Mouse (Mus musculus): ENCODE results near the gene Heatr5b. TPM values are rescaled to one million over a fixed set of nuclear protein-coding genes. Genes with fewer than 3 reads are reported as not detected.

Gene Heatr5b
- polyA plus RNA-seq, 1 experiment from 2014 or later: 11.5 TPM

Other genes with a start within 250 kb of the Heatr5b start
- gene Strn, start 98.2 kb downstream of the Heatr5b start, polyA plus RNA-seq (2014; fragmentation: Nextera tagmentation; extraction: Ambion mirVana): 7.8 and 8.4 TPM in 2 replicates
- gene Gpatch11, start 203 bp upstream of the Heatr5b start, polyA plus RNA-seq (2014; fragmentation: Nextera tagmentation; extraction: Ambion mirVana): 33.9 and 39.0 TPM in 2 replicates
- gene Eif2ak2, start 47.2 kb upstream of the Heatr5b start, polyA plus RNA-seq (2014; fragmentation: Nextera tagmentation; extraction: Ambion mirVana): 9.1 and 11.0 TPM in 2 replicates
- 0.16 and 0.19 TPM in 2 replicates for gene Sult6b1, start 71.6 kb upstream of the Heatr5b start, polyA plus RNA-seq (2014; fragmentation: Nextera tagmentation; extraction: Ambion mirVana)
- gene Cebpzos, start 81.1 kb upstream of the Heatr5b start, polyA plus RNA-seq (2014; fragmentation: Nextera tagmentation; extraction: Ambion mirVana): 104 and 116 TPM in 2 replicates
- gene Cebpz, start 101.7 kb upstream of the Heatr5b start, polyA plus RNA-seq (2014; fragmentation: Nextera tagmentation; extraction: Ambion mirVana): 63.3 and 63.5 TPM in 2 replicates
- 43.8 and 50.6 TPM in 2 replicates for gene Ndufaf7, start 101.8 kb upstream of the Heatr5b start, polyA plus RNA-seq (2014; fragmentation: Nextera tagmentation; extraction: Ambion mirVana)
- 44.8 and 49.2 TPM in 2 replicates for gene Prkd3, start 185.5 kb upstream of the Heatr5b start, polyA plus RNA-seq (2014; fragmentation: Nextera tagmentation; extraction: Ambion mirVana)
- 10.6 and 12.6 TPM in 2 replicates for gene Qpct, start 216.5 kb upstream of the Heatr5b start, polyA plus RNA-seq (2014; fragmentation: Nextera tagmentation; extraction: Ambion mirVana)